Mouse (Mus musculus): Measurements from ENCODE around the gene Hnrnpu. TPM values are rescaled to one million over a fixed set of nuclear protein-coding genes. Genes with fewer than 3 reads are reported as not detected.

The Hnrnpu gene
- polyA plus RNA-seq, 1 experiment from 2014 or later = 437 TPM

- no peaks in the 10 kb centered on the region for H3K9me3 ChIP-seq
- no peaks in the 10 kb centered on the region for H3K27me3 ChIP-seq (ENCODE audit: poor library complexity, severe bottlenecking)
- H3K27ac ChIP-seq = peak overlapping the region; percentile 100
- peaks cover 38% of the 10 kb centered on the region for H3K4me1 ChIP-seq
- peaks cover 50% of the 10 kb centered on the region for H3K36me3 ChIP-seq (replicated peaks)
- DNase-seq (ENCODE audit: extremely low spot score, low spot score) = peak; percentile 94
- WGBS = under 1% methylated on average over 51 of the region's 53 CpGs
- peak overlapping the region; percentile 100 for H3K4me3 ChIP-seq
These were observed 1.3 kb downstream of the Hnrnpu start for GRCm38 (mm10) chr1:178336289-178336775.

- Histone ChIP-seq H3K27me3 (ENCODE audit: poor library complexity, severe bottlenecking) (no peaks in the 10 kb centered on the region), H3K4me3 (peak overlapping the region; percentile 100), H3K36me3 (replicated peaks) (peaks cover 55% of the 10 kb centered on the region), H3K4me1 (peaks cover 38% of the 10 kb centered on the region), H3K9me3 (no peaks in the 10 kb centered on the region), H3K27ac (peak overlapping the region; percentile 100)
- under 1% methylated on average over 16 of the region's 16 CpGs for WGBS
- DNase-seq (ENCODE audit: extremely low spot score, low spot score) = peak; percentile 29
These were observed 1.7 kb downstream of the Hnrnpu start for GRCm38 (mm10) chr1:178335860-178336261.

GRCm38 (mm10) chr1:178329946-178330345 lies 7.7 kb downstream of the Hnrnpu start:
- H3K9me3 ChIP-seq = no peaks in the 10 kb centered on the region
- no peak overlapping the region for H3K4me3 ChIP-seq
- H3K27ac ChIP-seq = no peak overlapping the region
- no peaks in the 10 kb centered on the region for H3K27me3 ChIP-seq (ENCODE audit: poor library complexity, severe bottlenecking)
- WGBS = 86% methylated on average over 6 of the region's 6 CpGs
- H3K36me3 ChIP-seq (replicated peaks) = peaks cover 100% of the 10 kb centered on the region
- no peak for DNase-seq (ENCODE audit: extremely low spot score, low spot score)
- H3K4me1 ChIP-seq = peaks cover 24% of the 10 kb centered on the region

GRCm38 (mm10) chr1:178329017-178329416 lies 8.6 kb downstream of the Hnrnpu start:
- peaks cover 100% of the 10 kb centered on the region for H3K36me3 ChIP-seq (replicated peaks)
- no peak overlapping the region for H3K4me3 ChIP-seq
- WGBS = 90% methylated on average over 5 of the region's 5 CpGs
- no peak overlapping the region for H3K27ac ChIP-seq
- H3K27me3 ChIP-seq (ENCODE audit: poor library complexity, severe bottlenecking) = no peaks in the 10 kb centered on the region
- peaks cover 15% of the 10 kb centered on the region for H3K4me1 ChIP-seq
- H3K9me3 ChIP-seq = no peaks in the 10 kb centered on the region
- DNase-seq (ENCODE audit: extremely low spot score, low spot score) = no peak

GRCm38 (mm10) chr1:178326950-178327349 lies 10.6 kb downstream of the Hnrnpu start:
- no peak overlapping the region for H3K27ac ChIP-seq
- WGBS = 92% methylated on average over 1 of the region's 1 CpGs
- H3K4me1 ChIP-seq = peaks cover 10% of the 10 kb centered on the region; the same call in 1 of the 2 replicates
- H3K27me3 ChIP-seq (ENCODE audit: poor library complexity, severe bottlenecking) = no peaks in the 10 kb centered on the region
- H3K9me3 ChIP-seq = no peaks in the 10 kb centered on the region
- no peak for DNase-seq (ENCODE audit: extremely low spot score, low spot score)
- H3K4me3 ChIP-seq = no peak overlapping the region
- peaks cover 100% of the 10 kb centered on the region for H3K36me3 ChIP-seq (replicated peaks)

GRCm38 (mm10) chr1:178326357-178326756 lies 11.2 kb downstream of the Hnrnpu start:
- H3K36me3 ChIP-seq (replicated peaks) = peaks cover 100% of the 10 kb centered on the region
- H3K27me3 ChIP-seq (ENCODE audit: poor library complexity, severe bottlenecking) = no peaks in the 10 kb centered on the region
- no peak for DNase-seq (ENCODE audit: extremely low spot score, low spot score)
- peaks cover 15% of the 10 kb centered on the region for H3K4me1 ChIP-seq
- no peak overlapping the region for H3K27ac ChIP-seq
- no peaks in the 10 kb centered on the region for H3K9me3 ChIP-seq
- WGBS = 96% methylated on average over 1 of the region's 1 CpGs
- no peak overlapping the region for H3K4me3 ChIP-seq

- no peaks in the 10 kb centered on the region for H3K9me3 ChIP-seq
- no peak overlapping the region for H3K4me3 ChIP-seq
- H3K27me3 ChIP-seq (ENCODE audit: poor library complexity, severe bottlenecking) = no peaks in the 10 kb centered on the region
- peaks cover 32% of the 10 kb centered on the region for H3K4me1 ChIP-seq
- 95% methylated on average over 1 of the region's 1 CpGs for WGBS
- no peak overlapping the region for H3K27ac ChIP-seq
- peaks cover 92% of the 10 kb centered on the region for H3K36me3 ChIP-seq (replicated peaks)
- DNase-seq (ENCODE audit: extremely low spot score, low spot score) = no peak
These were observed 13.0 kb downstream of the Hnrnpu start for GRCm38 (mm10) chr1:178324568-178324967.

GRCm38 (mm10) chr1:178323235-178323634 lies 14.4 kb downstream of the Hnrnpu start:
- Histone ChIP-seq H3K4me1 (peaks cover 32% of the 10 kb centered on the region), H3K27ac (no peak overlapping the region), H3K36me3 (replicated peaks) (peaks cover 79% of the 10 kb centered on the region), H3K9me3 (no peaks in the 10 kb centered on the region), H3K4me3 (no peak overlapping the region), H3K27me3 (ENCODE audit: poor library complexity, severe bottlenecking) (no peaks in the 10 kb centered on the region)
- no peak for DNase-seq (ENCODE audit: extremely low spot score, low spot score)
- 92% methylated on average over 1 of the region's 1 CpGs for WGBS

- Histone ChIP-seq H3K27ac (no peak overlapping the region), H3K36me3 (replicated peaks) (peaks cover 65% of the 10 kb centered on the region), H3K4me3 (peak overlapping the region; percentile 66; the same call in 1 of the 2 replicates), H3K9me3 (no peaks in the 10 kb centered on the region), H3K27me3 (ENCODE audit: poor library complexity, severe bottlenecking) (no peaks in the 10 kb centered on the region), H3K4me1 (peaks cover 44% of the 10 kb centered on the region)
- WGBS = 82% methylated on average over 4 of the region's 4 CpGs
- DNase-seq (ENCODE audit: extremely low spot score, low spot score) = no peak
These were observed 15.8 kb downstream of the Hnrnpu start for GRCm38 (mm10) chr1:178321730-178322357.

GRCm38 (mm10) chr1:178320723-178321590 lies 16.6 kb downstream of the Hnrnpu start:
- peaks cover 56% of the 10 kb centered on the region for H3K36me3 ChIP-seq (replicated peaks)

GRCm38 (mm10) chr1:178320038-178320722 lies 17.4 kb downstream of the Hnrnpu start:
- peak overlapping the region; percentile 95 for H3K27ac ChIP-seq
- no peaks in the 10 kb centered on the region for H3K9me3 ChIP-seq
- H3K27me3 ChIP-seq (ENCODE audit: poor library complexity, severe bottlenecking) = no peaks in the 10 kb centered on the region
- peak overlapping the region; percentile 66 for H3K4me3 ChIP-seq
- WGBS = 34% methylated on average over 8 of the region's 8 CpGs
- peak; percentile 31 for DNase-seq (ENCODE audit: extremely low spot score, low spot score)
- H3K4me1 ChIP-seq = peaks cover 48% of the 10 kb centered on the region
- peaks cover 48% of the 10 kb centered on the region for H3K36me3 ChIP-seq (replicated peaks)

More at GRCm38 (mm10) chr1:178320723-178321590, 16.6 kb downstream of the Hnrnpu start:
- H3K4me1 ChIP-seq = peaks cover 48% of the 10 kb centered on the region
- no peak for DNase-seq (ENCODE audit: extremely low spot score, low spot score)
- peak overlapping the region; percentile 95 for H3K27ac ChIP-seq
- H3K27me3 ChIP-seq (ENCODE audit: poor library complexity, severe bottlenecking) = no peaks in the 10 kb centered on the region
- no peaks in the 10 kb centered on the region for H3K9me3 ChIP-seq
- peak overlapping the region; percentile 66 for H3K4me3 ChIP-seq
- WGBS = 58% methylated on average over 5 of the region's 5 CpGs

- peak overlapping the region; percentile 95 for H3K27ac ChIP-seq
- 2% methylated on average over 12 of the region's 12 CpGs for WGBS
- H3K4me1 ChIP-seq = peaks cover 48% of the 10 kb centered on the region
- no peaks in the 10 kb centered on the region for H3K9me3 ChIP-seq
- no peak for DNase-seq (ENCODE audit: extremely low spot score, low spot score)
- peak overlapping the region; percentile 66 for H3K4me3 ChIP-seq
- H3K27me3 ChIP-seq (ENCODE audit: poor library complexity, severe bottlenecking) = no peaks in the 10 kb centered on the region
- peaks cover 41% of the 10 kb centered on the region for H3K36me3 ChIP-seq (replicated peaks)
These were observed 18.1 kb downstream of the Hnrnpu start for GRCm38 (mm10) chr1:178319295-178320037.
